Mouse (Mus musculus) layer of hippocampus, adult 18-20 months (tissue): ENCODE data around the gene Ccdc186. TPM values are rescaled to one million over a fixed set of nuclear protein-coding genes. Genes with fewer than 3 reads are reported as not detected.
"Not testable (repeated sequence)": the region's sequence is repeated elsewhere in the genome, so short reads cannot be mapped to it uniquely, and the experiment has no call there.

Source experiments
- DNase-seq, 2 experiments: peaks; one replicate each; pipeline ENCODE4 v3.0.0; 2022; ENCODE audit warnings: low spot score in 2 of 2
- total RNA-seq, 2 experiments: library from RNA; stranded (reverse); gene quantifications; 2 replicates each; pipeline ENCODE4 v1.2.3; 2021

Ccdc186 gene
- total RNA-seq, 2 experiments from 2014 or later = 51.0 to 51.4 TPM

- DNase-seq = no peak
These were observed 63.7 kb downstream of the Ccdc186 start for GRCm38 (mm10) chr19:56758311-56758710.

- DNase-seq = no peak
These were observed 65.6 kb downstream of the Ccdc186 start for GRCm38 (mm10) chr19:56756412-56756811.

- not testable (repeated sequence) for DNase-seq
These were observed 67.5 kb downstream of the Ccdc186 start for GRCm38 (mm10) chr19:56754456-56754855.

GRCm38 (mm10) chr19:56750709-56751108 is 71.3 kb downstream of the Ccdc186 start:
- no peak for DNase-seq

GRCm38 (mm10) chr19:56749343-56749742 is 72.6 kb downstream of the Ccdc186 start:
- no peak for DNase-seq

- no peak for DNase-seq
These were observed 74.1 kb downstream of the Ccdc186 start for GRCm38 (mm10) chr19:56747878-56748277.

GRCm38 (mm10) chr19:56746618-56747017 is 75.4 kb downstream of the Ccdc186 start:
- no peak for DNase-seq

- DNase-seq = no peak
These were observed 76.5 kb downstream of the Ccdc186 start for GRCm38 (mm10) chr19:56745528-56745927.

GRCm38 (mm10) chr19:56745061-56745460 is 76.9 kb downstream of the Ccdc186 start:
- DNase-seq = no peak

Other genes starting within 250 kb of the Ccdc186 start
- gene Adrb1, start 100.0 kb downstream of the Ccdc186 start, total RNA-seq = 10 to 100 TPM; 20.5 to 23.9 TPM
- gene Tdrd1, start 4.0 kb upstream of the Ccdc186 start, total RNA-seq = under 1 TPM; 0.37 to 0.71 TPM
- under 1 TPM in 1 of 2 experiments, not detected in 1; 0.13 TPM for gene Vwa2, start 52.1 kb upstream of the Ccdc186 start, total RNA-seq
- gene Afap1l2, start 186.0 kb upstream of the Ccdc186 start, total RNA-seq = 10 to 100 TPM in 1 of 2 experiments, 1 to 10 TPM in 1; 9.0 to 11.6 TPM